Mouse (Mus musculus): ENCODE measurements around the gene Pnpla6.
A peak's percentile ranks its signal among the peaks of the same experiment; 100 is the strongest.

The Pnpla6 gene

GRCm38 (mm10) chr8:3515260-3515671 is at the start of gene Pnpla6:
Gene Pnpla6, plus strand, starts transcription at chr8:3515384.
- DNase-seq = peak; percentile 93

GRCm38 (mm10) chr8:3467006-3467885 is 47.9 kb upstream of the Pnpla6 start, which contains the start of gene Pex11g:
Gene Pex11g, minus strand, starts transcription at chr8:3467680.
- DNase-seq = peak; percentile 99

DNA sequence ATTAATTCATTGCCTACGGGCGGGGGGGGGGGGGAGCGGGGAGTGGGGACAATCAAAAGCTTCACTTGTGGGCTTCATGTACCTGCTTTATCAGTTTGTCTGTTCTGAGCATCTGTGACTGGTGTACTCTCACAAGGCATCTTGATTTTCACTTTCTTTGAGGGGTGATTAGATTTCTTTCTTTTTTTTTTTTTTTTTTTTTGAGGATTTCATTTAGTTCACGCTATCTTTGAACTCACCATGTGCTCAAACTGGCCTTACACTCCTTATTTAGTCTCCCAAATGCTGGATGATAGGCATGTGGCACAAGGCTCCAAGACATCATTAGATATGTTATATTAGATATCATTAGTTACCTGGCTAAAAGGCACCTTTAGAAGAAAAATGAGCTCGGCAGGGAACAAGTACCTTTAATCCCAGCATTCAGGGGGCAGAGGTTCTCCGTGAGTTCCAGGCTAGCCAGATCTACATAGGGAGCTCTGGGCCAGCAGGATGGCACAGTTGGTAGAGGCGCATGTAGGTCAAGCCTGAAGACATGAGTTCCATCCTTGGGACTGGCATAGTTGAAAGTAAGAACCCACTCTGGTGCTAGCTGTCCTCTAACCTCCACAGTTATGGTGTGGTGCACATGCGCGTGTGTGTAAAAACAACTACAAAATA is 47.2 kb upstream of the Pnpla6 start:
- no peak for DNase-seq

- DNase-seq = no peak
Observed at GRCm38 (mm10) chr8:3468838-3469237, 46.3 kb upstream of the Pnpla6 start.

- no peak for DNase-seq
Observed at GRCm38 (mm10) chr8:3470562-3470961, 44.6 kb upstream of the Pnpla6 start, which contains the start of gene Tex45. Gene Tex45, plus strand, starts transcription at chr8:3470862.

- DNase-seq = no peak
Observed at GRCm38 (mm10) chr8:3475715-3476429, 39.3 kb upstream of the Pnpla6 start.

- no peak for DNase-seq
Observed at GRCm38 (mm10) chr8:3480221-3480785, 34.9 kb upstream of the Pnpla6 start.

- DNase-seq = no peak
Observed at GRCm38 (mm10) chr8:3481605-3482004, 33.6 kb upstream of the Pnpla6 start.

- no peak for DNase-seq
Observed at GRCm38 (mm10) chr8:3482240-3482740, 32.9 kb upstream of the Pnpla6 start.

- DNase-seq = no peak
Observed at GRCm38 (mm10) chr8:3483546-3483945, 31.6 kb upstream of the Pnpla6 start.

DNA sequence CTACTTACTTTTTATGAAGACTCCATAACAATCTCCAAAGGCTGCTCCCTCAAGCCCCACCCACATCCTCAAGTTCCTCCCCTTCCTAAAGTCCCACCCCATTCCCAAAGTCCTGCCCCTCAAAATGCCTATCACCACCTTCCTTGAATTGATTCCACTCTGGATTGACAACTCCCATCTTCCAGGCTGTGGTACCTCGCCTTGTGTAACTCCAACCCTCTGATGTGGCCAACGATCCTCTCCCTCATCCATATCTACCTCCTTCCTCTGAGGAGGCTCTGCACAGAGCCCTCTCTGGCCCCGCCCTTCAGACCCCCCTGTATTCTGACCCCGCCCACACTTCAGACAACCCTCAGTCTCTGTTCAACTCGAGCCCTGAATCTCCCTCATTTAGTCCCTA is 30.0 kb upstream of the Pnpla6 start:
- no peak for DNase-seq

GRCm38 (mm10) chr8:3492901-3493844 is 22.0 kb upstream of the Pnpla6 start, which contains the start of gene Zfp358:
Gene Zfp358, plus strand, starts transcription at chr8:3493138.
- DNase-seq = peak; percentile 87

DNA sequence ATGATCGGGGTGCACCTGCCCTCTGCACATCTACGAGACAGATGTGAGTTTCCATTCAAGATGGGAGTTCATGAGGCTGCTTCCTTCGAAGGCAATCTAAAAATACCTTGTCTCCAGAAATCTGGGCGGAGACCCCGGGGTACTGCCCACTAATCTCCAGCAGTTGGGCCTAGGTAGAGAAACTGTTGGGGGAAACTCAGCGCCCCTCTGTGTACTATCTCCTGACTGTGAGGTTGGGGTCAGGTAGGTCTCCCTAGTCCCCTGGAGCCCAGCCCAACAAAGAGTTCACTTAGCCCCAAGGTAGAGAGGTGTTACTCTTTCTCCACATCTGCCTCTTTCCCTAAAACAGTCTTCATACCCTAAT is 21.4 kb upstream of the Pnpla6 start:
- no peak for DNase-seq

- DNase-seq = no peak
Observed at GRCm38 (mm10) chr8:3495578-3496427, 19.4 kb upstream of the Pnpla6 start.

DNA sequence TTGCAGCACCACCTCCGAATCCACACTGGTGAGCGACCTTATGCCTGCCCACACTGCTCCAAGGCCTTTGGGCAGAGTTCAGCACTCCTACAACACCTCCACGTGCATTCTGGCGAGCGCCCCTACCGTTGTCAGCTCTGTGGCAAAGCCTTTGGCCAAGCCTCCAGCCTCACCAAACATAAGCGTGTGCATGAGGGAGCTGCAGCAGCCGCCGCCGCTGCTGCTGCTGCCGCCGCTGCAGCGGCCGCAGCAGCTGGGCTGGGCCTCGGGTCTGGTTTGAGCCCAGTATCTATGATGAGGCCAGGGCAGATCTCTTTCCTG is 18.8 kb upstream of the Pnpla6 start:
- no peak for DNase-seq

GRCm38 (mm10) chr8:3498583-3498982 is 16.6 kb upstream of the Pnpla6 start:
- DNase-seq = no peak

GRCm38 (mm10) chr8:3499751-3500150 is 15.4 kb upstream of the Pnpla6 start:
- DNase-seq = no peak

GRCm38 (mm10) chr8:3500235-3501090 is 14.7 kb upstream of the Pnpla6 start, which contains the start of gene Mcoln1:
Gene Mcoln1, plus strand, starts transcription at chr8:3500457.
- DNase-seq = peak; percentile 99

DNA sequence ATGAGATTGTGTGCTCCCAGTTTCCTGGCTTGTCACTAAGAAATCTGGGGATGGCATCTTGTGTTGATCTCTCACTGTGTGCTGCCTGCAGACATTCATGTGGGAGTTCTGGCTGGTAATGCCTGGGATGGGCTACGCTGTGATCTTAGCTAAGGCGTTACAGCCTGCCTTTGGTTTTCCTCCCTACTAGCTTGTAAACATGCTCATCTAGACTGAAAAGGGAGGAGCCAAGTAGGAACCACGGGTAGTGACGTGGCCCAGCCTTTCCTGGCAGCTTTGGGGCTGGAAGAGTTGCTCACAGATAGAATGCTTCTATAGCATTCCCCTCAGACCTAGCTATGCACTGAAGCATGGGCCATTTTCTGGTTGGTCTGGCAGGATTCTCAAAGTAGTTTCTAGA is 13.0 kb upstream of the Pnpla6 start:
- no peak for DNase-seq
